Mouse (Mus musculus) MEL (cell line): ENCODE data around the gene Kitl.

Source experiments
- CTCF ChIP-seq, 3 experiments: IDR thresholded peaks in 2 of 3; conservative IDR thresholded peaks in 1 of 3; 2 replicates each; pipeline ENCODE4 v1.5.1; 2011 to 2012; ENCODE audit warnings: low read length in 3 of 3, low read depth in 2 of 3, mild to moderate bottlenecking in 2 of 3, improper control_type of control experiment in 1 of 3, inconsistent platforms in 1 of 3, mixed read lengths in 1 of 3, moderate library complexity in 1 of 3; ENCODE audit not compliant: control insufficient read depth in 1 of 3, insufficient read depth in 1 of 3, poor library complexity in 1 of 3, severe bottlenecking in 1 of 3
- EP300 ChIP-seq, 2 experiments: IDR thresholded peaks; 2 replicates each; pipeline ENCODE4 v1.6.1; 2011; ENCODE audit warnings: improper control_type of control experiment in 2 of 2, low read length in 2 of 2, low read depth in 1 of 2, mild to moderate bottlenecking in 1 of 2
- GABPA ChIP-seq: IDR thresholded peaks from 2 replicates; pipeline ENCODE4 v1.6.1; 2012; ENCODE audit warnings: low read depth, mild to moderate bottlenecking, inconsistent platforms, low read length, improper control_type of control experiment, moderate library complexity
- GATA1 ChIP-seq: IDR thresholded peaks from 2 replicates; pipeline ENCODE4 v1.6.1; 2011; ENCODE audit warnings: low read depth, low read length, improper control_type of control experiment
- HCFC1 ChIP-seq: IDR thresholded peaks from 2 replicates; pipeline ENCODE4 v1.6.1; 2012; ENCODE audit warnings: low read depth, mild to moderate bottlenecking, inconsistent platforms, low read length, improper control_type of control experiment, moderate library complexity
- JUND ChIP-seq: IDR thresholded peaks from 2 replicates; pipeline ENCODE4 v1.6.1; 2011; ENCODE audit warnings: low read depth, mild to moderate bottlenecking, improper control_type of control experiment, low read length
- KAT2A ChIP-seq: conservative IDR thresholded peaks from 2 replicates; pipeline ENCODE4 v1.6.1; 2012; ENCODE audit warnings: low read depth, low read length, improper control_type of control experiment, inconsistent platforms
- MAX ChIP-seq: IDR thresholded peaks from 2 replicates; pipeline ENCODE4 v1.6.1; 2011; ENCODE audit warnings: low read length, improper control_type of control experiment
- MAZ ChIP-seq: IDR thresholded peaks from 2 replicates; pipeline ENCODE4 v1.6.1; 2012; ENCODE audit warnings: low read depth, mild to moderate bottlenecking, inconsistent platforms, low read length, improper control_type of control experiment
- POLR2A ChIP-seq, 2 experiments: IDR thresholded peaks; 2 replicates each; pipeline ENCODE4 v1.6.1; 2011 to 2012; ENCODE audit warnings: low read length in 2 of 2, mild to moderate bottlenecking in 2 of 2, control low read depth in 1 of 2, improper control_type of control experiment in 1 of 2, low read depth in 1 of 2, moderate library complexity in 1 of 2; ENCODE audit not compliant: control insufficient read depth in 1 of 2, insufficient read depth in 1 of 2, poor library complexity in 1 of 2
- POLR2AphosphoS5 ChIP-seq: IDR thresholded peaks from 2 replicates; pipeline ENCODE4 v1.6.1; 2012; ENCODE audit warnings: low read depth, borderline replicate concordance, mild to moderate bottlenecking, inconsistent platforms, low read length, moderate library complexity, mixed read lengths
- RAD21 ChIP-seq: IDR thresholded peaks from 2 replicates; pipeline ENCODE4 v1.6.1; 2011; ENCODE audit warnings: mild to moderate bottlenecking, low read depth, low read length, improper control_type of control experiment
- TCF12 ChIP-seq: IDR thresholded peaks from 2 replicates; pipeline ENCODE4 v1.6.1; 2014; ENCODE audit warnings: low read depth, mild to moderate bottlenecking, inconsistent platforms, low read length, improper control_type of control experiment, moderate library complexity

GRCm38 (mm10) chr10:99981887-99982286 lies 33.5 kb upstream of the Kitl start:
- TF ChIP-seq MAX (no peak), POLR2A (IDR thresholded peaks at IDR 0.05; ENCODE audit: control insufficient read depth in 1 of 2, insufficient read depth in 1 of 2, low read depth in 1 of 2, low read length in 2 of 2, poor library complexity in 1 of 2) (no peak), GABPA (no peak), EP300 (IDR thresholded peaks at IDR 0.05; ENCODE audit: low read depth in 1 of 2, low read length in 2 of 2) (no peak), KAT2A (no peak), CTCF (IDR thresholded peaks at IDR 0.05 in 2 of 3, conservative IDR thresholded peaks at IDR 0.05 in 1 of 3; ENCODE audit: control insufficient read depth in 1 of 3, insufficient read depth in 1 of 3, low read depth in 2 of 3, low read length in 3 of 3, poor library complexity in 1 of 3, severe bottlenecking in 1 of 3) (no peak), JUND (no peak), RAD21 (no peak), GATA1 (no peak), POLR2AphosphoS5 (no peak), TCF12 (no peak), HCFC1 (no peak), MAZ (no peak)
